Mouse (Mus musculus) neural tube, embryonic 12.5 days (tissue): ENCODE data around the gene Olfr1311. TPM values are rescaled to one million over a fixed set of nuclear protein-coding genes. Genes with fewer than 3 reads are reported as not detected.
"Not testable (repeated sequence)": the region's sequence is repeated elsewhere in the genome, so short reads cannot be mapped to it uniquely, and the experiment has no call there.

ENCODE experiments used
- ATAC-seq: fragments of 200-750 bp; cut with Nextera tagmentation; 2 replicates; pipeline ENCODE4 v1.8.0; 2017; ENCODE audit warnings: low read depth, mild to moderate bottlenecking, moderate TSS enrichment, moderate library complexity; ENCODE audit not compliant: low FRiP score
- H3K27ac ChIP-seq: fragments of 300-500 bp; sonication (generic); 2 replicates; pipeline ENCODE4 v1.5.1; 2016
- H3K27me3 ChIP-seq: fragments of 300-500 bp; sonication (generic); replicated peaks from 2 replicates; pipeline ENCODE4 v1.6.1; 2016; ENCODE audit warnings: mild to moderate bottlenecking
- H3K36me3 ChIP-seq: fragments of 300-500 bp; sonication (generic); 2 replicates; pipeline ENCODE4 v1.6.1; 2016; ENCODE audit warnings: mild to moderate bottlenecking
- H3K4me1 ChIP-seq: fragments of 300-500 bp; sonication (generic); 2 replicates; pipeline ENCODE4 v1.6.1; 2016
- H3K4me2 ChIP-seq: fragments of 300-500 bp; sonication (generic); replicated peaks from 2 replicates; pipeline ENCODE4 v1.6.1; 2016; ENCODE audit warnings: mild to moderate bottlenecking
- H3K4me3 ChIP-seq: fragments of 300-500 bp; sonication (generic); 2 replicates; pipeline ENCODE4 v1.5.1; 2016
- H3K9ac ChIP-seq: fragments of 300-500 bp; sonication (generic); 2 replicates; pipeline ENCODE4 v1.6.1; 2016; ENCODE audit warnings: mild to moderate bottlenecking
- H3K9me3 ChIP-seq: fragments of 300-500 bp; sonication (generic); 2 replicates; pipeline ENCODE4 v1.6.1; 2016; ENCODE audit warnings: mild to moderate bottlenecking
- WGBS: fragments of 180-500 bp; shearing (Covaris S2); methylation state at CpG from one replicate; pipeline ENCODE4 v1.1.7; 2016; 5-methylcytosine and 5-hydroxymethylcytosine counted together
- polyA plus RNA-seq: library from polyadenylated mRNA; unstranded; fragments of >200 nt; fragmentation: Nextera tagmentation; extraction: Ambion mirVana; gene quantifications from 2 replicates; pipeline ENCODE4 v1.2.1, GENCODE M21; 2016

Olfr1311 gene
- not detected in 2 replicates for polyA plus RNA-seq

- Histone ChIP-seq H3K4me1 (no peaks in the 10 kb centered on the region), H3K9me3 (no peaks in the 10 kb centered on the region), H3K9ac (no peak within 1 kb of the TSS), H3K4me3 (no peak within 1 kb of the TSS), H3K36me3 (no peaks in the 10 kb centered on the region), H3K27me3 (no peaks in the 10 kb centered on the region), H3K27ac (no peak within 1 kb of the TSS), H3K4me2 (no peak within 1 kb of the TSS)
- 94% methylated on average over 2 of the region's 2 CpGs for WGBS
- no peak for ATAC-seq
Measured at GRCm38 (mm10) chr2:112024312-112024711, at the start of gene Olfr1311. Olfr1311 (minus strand) TSS chr2:112024412.

- no peak within 1 kb of the TSS for H3K9ac ChIP-seq
- no peak within 1 kb of the TSS for H3K4me2 ChIP-seq
- H3K36me3 ChIP-seq = no peaks in the 10 kb centered on the region
- no peaks in the 10 kb centered on the region for H3K9me3 ChIP-seq
- no peak for ATAC-seq
- WGBS = 43% methylated on average over 1 of the region's 1 CpGs
- no peak within 1 kb of the TSS for H3K27ac ChIP-seq
- H3K4me3 ChIP-seq = no peak within 1 kb of the TSS
- H3K4me1 ChIP-seq = no peaks in the 10 kb centered on the region
- H3K27me3 ChIP-seq = no peaks in the 10 kb centered on the region
Measured at GRCm38 (mm10) chr2:112050138-112050537, 25.9 kb upstream of the Olfr1311 start, which contains the start of gene Olfr1312. Olfr1312 (minus strand) TSS chr2:112050238.

- H3K4me1 ChIP-seq, H3K9ac ChIP-seq, H3K36me3 ChIP-seq, ATAC-seq, H3K4me3 ChIP-seq, H3K4me2 ChIP-seq, H3K27ac ChIP-seq, H3K9me3 ChIP-seq, H3K27me3 ChIP-seq: not testable (repeated sequence)
- 55% methylated on average over 6 of the region's 6 CpGs for WGBS
Measured at GRCm38 (mm10) chr2:112026971-112027370, 2.8 kb upstream of the Olfr1311 start.

- no peak overlapping the region for H3K9ac ChIP-seq
- ATAC-seq = no peak
- H3K4me1 ChIP-seq = no peaks in the 10 kb centered on the region
- H3K9me3 ChIP-seq = no peaks in the 10 kb centered on the region
- H3K27ac ChIP-seq = no peak overlapping the region
- H3K4me3 ChIP-seq = no peak overlapping the region
- no peaks in the 10 kb centered on the region for H3K36me3 ChIP-seq
- H3K27me3 ChIP-seq = no peaks in the 10 kb centered on the region
- WGBS = 89% methylated on average over 3 of the region's 3 CpGs
- H3K4me2 ChIP-seq = no peak overlapping the region
Measured at GRCm38 (mm10) chr2:112014900-112015299, 9.3 kb downstream of the Olfr1311 start.

- no peaks in the 10 kb centered on the region for H3K27me3 ChIP-seq
- H3K36me3 ChIP-seq = no peaks in the 10 kb centered on the region
- no peak within 1 kb of the TSS for H3K4me2 ChIP-seq
- H3K27ac ChIP-seq = no peak within 1 kb of the TSS
- no peaks in the 10 kb centered on the region for H3K9me3 ChIP-seq
- no peak for ATAC-seq
- H3K4me1 ChIP-seq = no peaks in the 10 kb centered on the region
- no peak within 1 kb of the TSS for H3K9ac ChIP-seq
- no peak within 1 kb of the TSS for H3K4me3 ChIP-seq
Measured at GRCm38 (mm10) chr2:112012608-112013007, 11.6 kb downstream of the Olfr1311 start, which contains the start of gene Olfr1310. Olfr1310 (minus strand) TSS chr2:112012708.

- Histone ChIP-seq H3K9me3 (no peaks in the 10 kb centered on the region), H3K4me1 (no peaks in the 10 kb centered on the region), H3K4me3 (no peak within 1 kb of the TSS), H3K36me3 (no peaks in the 10 kb centered on the region), H3K4me2 (no peak within 1 kb of the TSS), H3K9ac (no peak within 1 kb of the TSS), H3K27ac (no peak within 1 kb of the TSS), H3K27me3 (no peaks in the 10 kb centered on the region)
- ATAC-seq = no peak
- WGBS = 65% methylated on average over 1 of the region's 1 CpGs
Measured at GRCm38 (mm10) chr2:111990181-111990580, 34.0 kb downstream of the Olfr1311 start, which contains the start of gene Olfr1309. Olfr1309 (minus strand) TSS chr2:111990281.

Other genes with a start within 250 kb of the Olfr1311 start
- gene Olfr1302, start 247.0 kb downstream of the Olfr1311 start, polyA plus RNA-seq = not detected in 2 replicates
- gene Olfr1303, start 204.1 kb downstream of the Olfr1311 start, polyA plus RNA-seq = not detected in 2 replicates
- gene Olfr1305, start 147.3 kb downstream of the Olfr1311 start, polyA plus RNA-seq = not detected in 2 replicates
- not detected in 2 replicates for gene Olfr1306, start 108.1 kb downstream of the Olfr1311 start, polyA plus RNA-seq
- gene Olfr1307, start 75.0 kb downstream of the Olfr1311 start, polyA plus RNA-seq = 0.01 TPM in 1 of 2 replicates, not detected in the other
- gene Olfr1308, start 59.5 kb downstream of the Olfr1311 start, polyA plus RNA-seq = not detected in 2 replicates
- gene Olfr1309, start 34.1 kb downstream of the Olfr1311 start, polyA plus RNA-seq = not detected in 2 replicates
- not detected in 2 replicates for gene Olfr1310, start 11.7 kb downstream of the Olfr1311 start, polyA plus RNA-seq
- gene Olfr1312, start 25.8 kb upstream of the Olfr1311 start, polyA plus RNA-seq = not detected in 2 replicates
- not detected in 2 replicates for gene Olfr1313, start 53.4 kb upstream of the Olfr1311 start, polyA plus RNA-seq
- gene Olfr1314, start 72.4 kb upstream of the Olfr1311 start, polyA plus RNA-seq = not detected in 2 replicates
- not detected in 2 replicates for gene Olfr1315-ps1, start 91.0 kb upstream of the Olfr1311 start, polyA plus RNA-seq
- not detected in 2 replicates for gene Olfr1316, start 110.6 kb upstream of the Olfr1311 start, polyA plus RNA-seq
- not detected in 2 replicates for gene Olfr1317, start 115.9 kb upstream of the Olfr1311 start, polyA plus RNA-seq
- not detected in 2 replicates for gene Olfr1318, start 129.8 kb upstream of the Olfr1311 start, polyA plus RNA-seq
- 15.9 and 16.8 TPM in 2 replicates for gene Lpcat4, start 215.1 kb upstream of the Olfr1311 start, polyA plus RNA-seq
- not detected in 2 replicates for gene Nutm1, start 234.9 kb upstream of the Olfr1311 start, polyA plus RNA-seq
- 140 and 154 TPM in 2 replicates for gene Nop10, start 237.5 kb upstream of the Olfr1311 start, polyA plus RNA-seq
- gene Slc12a6, start 241.4 kb upstream of the Olfr1311 start, polyA plus RNA-seq = 15.7 and 19.4 TPM in 2 replicates
- not detected in 2 replicates for gene Gm21985, start 241.9 kb upstream of the Olfr1311 start, polyA plus RNA-seq